Mouse (Mus musculus): ENCODE results near the gene Rbm7.

GRCm38 (mm10) chr9:48538688-48539087, 43.6 kb upstream of the Rbm7 start:
- no peak for TF ChIP-seq CTCF (IDR thresholded peaks at IDR 0.05; ENCODE audit: control insufficient read depth, insufficient read depth, insufficient replicate concordance, low read depth, low read length)
- TF ChIP-seq POLR2A (IDR thresholded peaks at IDR 0.05; ENCODE audit: control insufficient read depth, low read depth, low read length), result no peak

Measured in testis, adult 2 months (tissue).